Mouse (Mus musculus) embryonic facial prominence, embryonic 12.5 days (tissue): ENCODE data around the gene Jrkl. TPM values are rescaled to one million over a fixed set of nuclear protein-coding genes. Genes with fewer than 3 reads are reported as not detected.

Source experiments
- ATAC-seq: fragments of 200-750 bp; cut with Nextera tagmentation; 2 replicates; pipeline ENCODE4 v1.8.0; 2017; ENCODE audit not compliant: insufficient number of reproducible peaks, insufficient read depth, low FRiP score, low TSS enrichment
- H3K27ac ChIP-seq: fragments of 300-500 bp; sonication (generic); 2 replicates; pipeline ENCODE4 v1.5.1; 2016; ENCODE audit warnings: mild to moderate bottlenecking
- H3K27me3 ChIP-seq: fragments of 300-500 bp; sonication (generic); 2 replicates; pipeline ENCODE4 v1.6.1; 2016; ENCODE audit warnings: mild to moderate bottlenecking, moderate library complexity
- H3K36me3 ChIP-seq: fragments of 300-500 bp; sonication (generic); 2 replicates; pipeline ENCODE4 v1.6.1; 2016; ENCODE audit warnings: mild to moderate bottlenecking
- H3K4me1 ChIP-seq: fragments of 300-500 bp; sonication (generic); 2 replicates; pipeline ENCODE4 v1.6.1; 2016
- H3K4me2 ChIP-seq: fragments of 300-500 bp; sonication (generic); replicated peaks from 2 replicates; pipeline ENCODE4 v1.6.1; 2016; ENCODE audit warnings: mild to moderate bottlenecking, moderate library complexity
- H3K4me3 ChIP-seq: fragments of 300-500 bp; sonication (generic); 2 replicates; pipeline ENCODE4 v1.5.1; 2016; ENCODE audit warnings: mild to moderate bottlenecking
- H3K9ac ChIP-seq: fragments of 300-500 bp; sonication (generic); 2 replicates; pipeline ENCODE4 v1.6.1; 2016; ENCODE audit warnings: mild to moderate bottlenecking, moderate library complexity
- H3K9me3 ChIP-seq: fragments of 300-500 bp; sonication (generic); 2 replicates; pipeline ENCODE4 v1.6.1; 2016; ENCODE audit warnings: mild to moderate bottlenecking, moderate library complexity
- WGBS: fragments of 180-500 bp; shearing (Covaris S2); methylation state at CpG from one replicate; pipeline ENCODE4 v1.1.7; 2016; 5-methylcytosine and 5-hydroxymethylcytosine counted together
- polyA plus RNA-seq: library from polyadenylated mRNA; unstranded; fragments of >200 nt; fragmentation: Nextera tagmentation; extraction: Ambion mirVana; gene quantifications from 2 replicates; pipeline ENCODE4 v1.2.1, GENCODE M21; 2016

Jrkl gene
- polyA plus RNA-seq, 1 experiment from 2014 or later = 13.9 TPM

DNA sequence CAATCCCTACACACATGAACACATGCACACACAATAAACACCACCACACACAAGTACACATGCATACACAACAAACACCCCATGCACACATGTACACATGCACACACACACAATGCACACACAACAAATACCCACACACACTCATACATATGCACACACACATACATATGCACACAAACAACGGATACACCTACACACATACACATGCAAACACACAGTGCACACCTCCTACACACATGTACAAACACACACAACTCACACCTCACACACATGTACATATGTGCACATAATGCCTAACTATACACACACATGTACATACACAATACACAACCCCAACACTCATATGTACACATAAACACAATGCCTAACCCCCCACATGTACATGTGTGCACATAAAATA, 19.8 kb downstream of the Jrkl start:
- WGBS = 89% methylated on average over 1 of the region's 1 CpGs

DNA sequence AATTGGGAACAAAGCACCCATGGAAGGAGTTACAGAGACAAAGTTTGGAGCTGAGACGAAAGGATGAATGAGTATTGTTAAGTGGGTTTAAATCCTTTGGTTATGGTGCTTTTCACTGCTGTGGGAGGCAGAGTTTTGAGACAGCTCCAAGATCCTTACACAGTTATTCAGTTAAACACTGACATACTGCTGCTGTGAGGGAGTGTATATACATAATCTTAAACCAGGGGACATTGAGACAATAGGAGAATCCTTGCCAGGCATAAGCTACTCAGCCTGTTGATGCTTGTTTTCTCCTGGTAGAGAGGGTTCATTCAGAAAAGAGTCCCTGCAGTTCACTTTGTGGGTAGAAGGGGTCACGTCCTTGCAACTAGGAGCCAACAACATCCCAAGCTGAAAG, 39.3 kb downstream of the Jrkl start:
- WGBS = 60% methylated on average over 2 of the region's 2 CpGs
- H3K4me1 ChIP-seq = no peaks in the 10 kb centered on the region
- H3K9me3 ChIP-seq = no peaks in the 10 kb centered on the region
- H3K9ac ChIP-seq = no peak overlapping the region
- H3K4me3 ChIP-seq = no peak overlapping the region
- H3K27me3 ChIP-seq = no peaks in the 10 kb centered on the region
- H3K4me2 ChIP-seq = no peak overlapping the region
- H3K27ac ChIP-seq = no peak overlapping the region
- no peak for ATAC-seq
- H3K36me3 ChIP-seq = no peaks in the 10 kb centered on the region

More for the DNA sequence above, 19.8 kb downstream of the Jrkl start:
- Histone ChIP-seq H3K9me3 (no peaks in the 10 kb centered on the region), H3K27ac (no peak overlapping the region), H3K4me2 (no peak overlapping the region), H3K9ac (no peak overlapping the region), H3K4me1 (no peaks in the 10 kb centered on the region), H3K4me3 (no peak overlapping the region), H3K36me3 (no peaks in the 10 kb centered on the region), H3K27me3 (no peaks in the 10 kb centered on the region)
- no peak for ATAC-seq

GRCm38 (mm10) chr9:13203681-13204080, 41.9 kb downstream of the Jrkl start:
- H3K9me3 ChIP-seq = no peaks in the 10 kb centered on the region
- 80% methylated on average over 5 of the region's 5 CpGs for WGBS
- H3K9ac ChIP-seq = no peak overlapping the region
- H3K4me2 ChIP-seq = no peak overlapping the region
- H3K4me3 ChIP-seq = no peak overlapping the region
- H3K27me3 ChIP-seq = no peaks in the 10 kb centered on the region
- no peak overlapping the region for H3K27ac ChIP-seq
- no peak for ATAC-seq
- H3K4me1 ChIP-seq = no peaks in the 10 kb centered on the region
- H3K36me3 ChIP-seq = no peaks in the 10 kb centered on the region

GRCm38 (mm10) chr9:13203109-13203508, 42.5 kb downstream of the Jrkl start:
- Histone ChIP-seq H3K4me2 (no peak overlapping the region), H3K4me3 (no peak overlapping the region), H3K9ac (no peak overlapping the region), H3K36me3 (no peaks in the 10 kb centered on the region), H3K9me3 (no peaks in the 10 kb centered on the region), H3K27ac (no peak overlapping the region), H3K4me1 (no peaks in the 10 kb centered on the region), H3K27me3 (no peaks in the 10 kb centered on the region)
- ATAC-seq = no peak
- WGBS = 79% methylated on average over 1 of the region's 1 CpGs

DNA sequence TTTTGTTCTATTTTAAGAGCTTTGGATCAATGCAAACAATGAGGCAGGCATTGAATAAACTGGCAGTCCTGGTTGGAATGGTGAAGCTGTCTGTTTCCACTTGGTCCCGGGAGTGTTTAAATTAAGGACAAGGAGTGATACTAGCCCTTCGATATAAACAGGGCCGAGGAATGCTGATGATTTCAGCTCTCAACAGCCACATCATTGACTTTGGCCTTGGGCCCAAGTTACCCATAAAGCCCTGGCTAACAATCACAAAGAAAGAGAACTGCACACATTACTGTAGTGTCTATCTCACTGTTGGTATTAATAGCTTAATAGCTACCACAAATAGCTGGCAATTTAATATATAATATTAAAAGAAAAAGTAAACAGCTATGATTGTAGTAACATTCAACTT, 45.5 kb downstream of the Jrkl start:
- H3K27me3 ChIP-seq = no peaks in the 10 kb centered on the region
- no peak overlapping the region for H3K4me3 ChIP-seq
- H3K9ac ChIP-seq = no peak overlapping the region
- ATAC-seq = no peak
- H3K4me1 ChIP-seq = no peaks in the 10 kb centered on the region
- no peak overlapping the region for H3K27ac ChIP-seq
- H3K4me2 ChIP-seq = no peak overlapping the region
- 74% methylated on average over 3 of the region's 3 CpGs for WGBS
- no peaks in the 10 kb centered on the region for H3K9me3 ChIP-seq
- no peaks in the 10 kb centered on the region for H3K36me3 ChIP-seq

DNA sequence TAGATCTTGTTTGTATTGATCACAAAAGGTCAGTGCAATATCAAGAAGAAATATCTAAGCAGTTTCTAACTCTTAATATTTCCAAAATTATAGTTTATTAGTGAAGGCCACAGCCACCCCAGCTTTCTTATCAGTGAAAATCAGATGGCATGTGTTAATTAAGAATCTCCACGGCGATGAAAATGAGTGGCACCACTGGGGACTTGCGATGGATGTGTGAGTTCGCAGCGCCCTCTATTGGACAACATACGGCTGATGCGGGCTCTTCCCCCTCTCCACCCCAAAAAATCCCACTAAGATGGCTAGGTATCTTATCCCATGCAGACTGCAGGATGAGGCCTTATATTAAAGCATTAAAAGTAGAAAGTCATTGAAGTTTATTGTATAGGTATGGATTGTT, 49.9 kb downstream of the Jrkl start:
- no peaks in the 10 kb centered on the region for H3K27me3 ChIP-seq
- ATAC-seq = no peak
- WGBS = 5% methylated on average over 7 of the region's 7 CpGs
- no peaks in the 10 kb centered on the region for H3K36me3 ChIP-seq
- no peaks in the 10 kb centered on the region for H3K4me1 ChIP-seq
- H3K4me3 ChIP-seq = no peak overlapping the region
- H3K9me3 ChIP-seq = no peaks in the 10 kb centered on the region
- no peak overlapping the region for H3K27ac ChIP-seq
- no peak overlapping the region for H3K9ac ChIP-seq
- no peak overlapping the region for H3K4me2 ChIP-seq

- Histone ChIP-seq H3K9me3 (no peaks in the 10 kb centered on the region), H3K27ac (no peak overlapping the region), H3K4me1 (no peaks in the 10 kb centered on the region), H3K27me3 (no peaks in the 10 kb centered on the region), H3K4me2 (no peak overlapping the region), H3K4me3 (no peak overlapping the region), H3K9ac (no peak overlapping the region), H3K36me3 (no peaks in the 10 kb centered on the region)
- ATAC-seq = peak; percentile 22; the same call in 1 of the 2 replicates
- WGBS = under 1% methylated on average over 4 of the region's 4 CpGs
Observed at GRCm38 (mm10) chr9:13195268-13195667, 50.4 kb downstream of the Jrkl start.

DNA sequence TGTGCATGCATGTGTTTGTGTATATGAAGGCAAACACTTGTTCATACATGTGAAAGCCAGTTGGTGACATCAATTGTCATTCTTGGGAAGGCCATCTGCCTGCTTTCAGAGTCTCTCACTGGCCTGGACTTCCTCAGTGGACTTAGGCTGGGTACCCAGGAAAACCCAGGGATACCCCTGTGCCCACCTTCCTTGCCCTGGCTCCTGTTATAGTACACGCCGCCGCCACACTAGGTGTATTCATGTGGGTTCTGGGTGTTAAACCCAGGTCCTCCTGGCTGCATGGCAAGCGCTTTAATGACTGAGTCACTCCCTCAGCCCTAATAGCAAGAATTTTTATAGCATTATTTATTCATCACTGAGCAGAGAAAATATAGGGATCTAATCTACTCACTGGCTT, 51.0 kb downstream of the Jrkl start:
- no peaks in the 10 kb centered on the region for H3K9me3 ChIP-seq
- no peak overlapping the region for H3K27ac ChIP-seq
- no peaks in the 10 kb centered on the region for H3K4me1 ChIP-seq
- no peak overlapping the region for H3K4me2 ChIP-seq
- no peaks in the 10 kb centered on the region for H3K27me3 ChIP-seq
- H3K4me3 ChIP-seq = no peak overlapping the region
- H3K36me3 ChIP-seq = no peaks in the 10 kb centered on the region
- ATAC-seq = no peak
- 83% methylated on average over 4 of the region's 4 CpGs for WGBS
- H3K9ac ChIP-seq = no peak overlapping the region

Other genes with a start within 250 kb of the Jrkl start
- gene Ccdc82, start 1.1 kb upstream of the Jrkl start, polyA plus RNA-seq = 7.7 and 8.1 TPM in 2 replicates
- gene Maml2, start 52.1 kb upstream of the Jrkl start, polyA plus RNA-seq = 12.9 and 13.6 TPM in 2 replicates
- not detected in 2 replicates for gene Gm17571, start 200.9 kb upstream of the Jrkl start, polyA plus RNA-seq